Mouse (Mus musculus): ENCODE measurements at regions not wholly inside any gene's neighbourhood (a gene's known extent, or its start where the extent isn't known, plus 50 kb on each side); places are given as distances from the start of the nearest gene placed in this dataset.
"Not testable (repeated sequence)": the region's sequence is repeated elsewhere in the genome, so short reads cannot be mapped to it uniquely, and the experiment has no call there.

DNA sequence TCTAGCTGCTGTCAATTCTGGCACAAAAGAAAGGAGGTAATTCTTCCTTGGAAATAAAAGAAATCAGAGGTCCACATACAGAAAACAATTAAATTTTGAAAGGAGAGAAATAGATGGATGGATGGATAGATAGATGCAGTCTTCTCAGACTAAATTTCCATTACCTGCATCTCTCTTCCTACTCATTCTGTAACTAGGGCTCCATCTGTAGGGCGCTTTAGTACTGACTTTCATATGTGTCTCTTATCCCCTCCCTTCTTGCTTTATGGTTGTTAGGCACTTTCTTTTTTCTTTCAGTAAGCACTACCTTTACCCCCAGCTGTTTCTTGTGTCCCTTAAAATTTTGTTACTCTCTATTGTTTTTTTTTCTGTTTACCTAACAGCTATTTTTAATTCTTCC, 72.9 kb upstream of the Olfr1324 start:
- 18% methylated on average over 1 of the region's 1 CpGs for WGBS
- DNase-seq (ENCODE audit: low spot score) = peak; percentile 31

DNA sequence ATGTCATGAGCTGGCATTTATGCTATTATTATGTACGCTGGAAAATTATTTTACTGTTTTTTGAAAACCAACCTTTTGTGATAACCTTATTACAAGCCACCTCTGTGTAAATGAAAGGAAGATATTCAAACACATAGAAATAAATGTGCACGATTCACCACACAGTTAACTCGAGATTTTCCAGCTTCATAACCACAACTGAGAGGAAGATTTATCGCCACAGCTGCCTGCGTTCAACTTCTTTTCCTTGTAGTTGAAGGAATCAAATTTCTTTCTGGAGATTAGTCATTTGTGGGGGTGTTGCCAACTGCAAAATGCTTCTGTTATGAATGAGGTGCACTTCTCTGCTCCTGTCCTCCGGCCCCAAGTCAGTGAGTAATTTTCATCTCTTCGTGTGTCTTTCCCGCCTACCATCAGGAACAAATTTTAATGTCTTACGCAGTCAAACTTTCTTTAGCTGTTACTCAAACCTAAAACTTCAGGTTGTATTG, 62.2 kb upstream of the Olfr1324 start:
- 88% methylated on average over 9 of the region's 9 CpGs for WGBS

More for the DNA sequence above, 72.9 kb upstream of the Olfr1324 start:
- no peaks in the 10 kb centered on the region for H3K9me3 ChIP-seq (ENCODE audit: control insufficient read depth, low read length)
- no peaks in the 10 kb centered on the region for H3K36me3 ChIP-seq (replicated peaks; ENCODE audit: control insufficient read depth, insufficient read depth)
- no peaks in the 10 kb centered on the region for H3K27me3 ChIP-seq (ENCODE audit: control insufficient read depth, insufficient read depth, low read length)
- ATAC-seq (ENCODE audit: low FRiP score) = no peak
- H3K4me2 ChIP-seq (replicated peaks) = no peak overlapping the region
- no peaks in the 10 kb centered on the region for H3K4me1 ChIP-seq (replicated peaks; ENCODE audit: control insufficient read depth, insufficient read depth, low read length)
- no peak overlapping the region for H3K4me3 ChIP-seq (replicated peaks; ENCODE audit: low read length)
- no peak overlapping the region for H3K9ac ChIP-seq
- no peak overlapping the region for H3K27ac ChIP-seq

More for the DNA sequence above, 62.2 kb upstream of the Olfr1324 start:
- DNase-seq (ENCODE audit: low spot score); H3K27ac ChIP-seq; H3K9me3 ChIP-seq (ENCODE audit: control insufficient read depth, low read length); H3K4me3 ChIP-seq (replicated peaks; ENCODE audit: low read length); H3K4me1 ChIP-seq (replicated peaks; ENCODE audit: control insufficient read depth, insufficient read depth, low read length); H3K9ac ChIP-seq; H3K4me2 ChIP-seq (replicated peaks); ATAC-seq (ENCODE audit: low FRiP score); H3K27me3 ChIP-seq (ENCODE audit: control insufficient read depth, insufficient read depth, low read length); H3K36me3 ChIP-seq (replicated peaks; ENCODE audit: control insufficient read depth, insufficient read depth): not testable (repeated sequence)

Data from hindbrain, embryonic 14.5 days (tissue).